Mouse (Mus musculus) embryo, embryonic 10.5 days (tissue): Measurements from ENCODE around the gene Aim2.

Experiments
- DNase-seq: peaks from one replicate; pipeline ENCODE4 v3.0.0-alpha.2; 2015; ENCODE audit warnings: low spot score

Aim2 gene

GRCm38 (mm10) chr1:173391754-173392153 lies 41.1 kb downstream of the Aim2 start:
- no peak for DNase-seq

- peak; percentile 83 for DNase-seq
Observed at GRCm38 (mm10) chr1:173398323-173398970, 47.8 kb downstream of the Aim2 start.

GRCm38 (mm10) chr1:173404696-173405309 lies 54.1 kb downstream of the Aim2 start:
- no peak for DNase-seq

- DNase-seq = no peak
Observed at GRCm38 (mm10) chr1:173409066-173409465, 58.4 kb downstream of the Aim2 start.

- DNase-seq = no peak
Observed at GRCm38 (mm10) chr1:173411863-173412262, 61.2 kb downstream of the Aim2 start.

GRCm38 (mm10) chr1:173414631-173415030 lies 64.0 kb downstream of the Aim2 start:
- no peak for DNase-seq

- no peak for DNase-seq
Observed at GRCm38 (mm10) chr1:173418516-173418915, 67.8 kb downstream of the Aim2 start.

- DNase-seq = no peak
Observed at GRCm38 (mm10) chr1:173418936-173419621, 68.4 kb downstream of the Aim2 start.

- DNase-seq = no peak
Observed at GRCm38 (mm10) chr1:173420374-173420773, 69.7 kb downstream of the Aim2 start.

GRCm38 (mm10) chr1:173426345-173426744 lies 75.7 kb downstream of the Aim2 start:
- no peak for DNase-seq

- DNase-seq = no peak
Observed at GRCm38 (mm10) chr1:173427385-173427784, 76.7 kb downstream of the Aim2 start.

GRCm38 (mm10) chr1:173429995-173430699 lies 79.5 kb downstream of the Aim2 start:
- no peak for DNase-seq

- no peak for DNase-seq
Observed at GRCm38 (mm10) chr1:173432411-173432810, 81.7 kb downstream of the Aim2 start.

- no peak for DNase-seq
Observed at GRCm38 (mm10) chr1:173437161-173437953, 86.7 kb downstream of the Aim2 start.

GRCm38 (mm10) chr1:173440681-173441080 lies 90.0 kb downstream of the Aim2 start:
- no peak for DNase-seq

GRCm38 (mm10) chr1:173441210-173441609 lies 90.5 kb downstream of the Aim2 start:
- no peak for DNase-seq

- no peak for DNase-seq
Observed at GRCm38 (mm10) chr1:173443061-173443460, 92.4 kb downstream of the Aim2 start.

GRCm38 (mm10) chr1:173447067-173447466 lies 96.4 kb downstream of the Aim2 start:
- no peak for DNase-seq

- no peak for DNase-seq
Observed at GRCm38 (mm10) chr1:173450621-173451020, 99.9 kb downstream of the Aim2 start.

- no peak for DNase-seq
Observed at GRCm38 (mm10) chr1:173451665-173452064, 101.0 kb downstream of the Aim2 start.

GRCm38 (mm10) chr1:173456139-173456754 lies 105.6 kb downstream of the Aim2 start:
- DNase-seq = peak; percentile 78
